Mouse (Mus musculus): ENCODE measurements around the gene Mrm2. TPM values are rescaled to one million over a fixed set of nuclear protein-coding genes. Genes with fewer than 3 reads are reported as not detected.

Gene Mrm2
- total RNA-seq, 2 experiments from 2014 or later, result 8.5 to 9.8 TPM

- no peak for DNase-seq (ENCODE audit: extremely low spot score in 1 of 2, low spot score in 1 of 2)
Measured at GRCm38 (mm10) chr5:140346050-140346449, 14.4 kb upstream of the Mrm2 start.

- no peak for DNase-seq (ENCODE audit: extremely low spot score in 1 of 2, low spot score in 1 of 2)
Measured at GRCm38 (mm10) chr5:140345244-140345643, 13.5 kb upstream of the Mrm2 start.

- no peak for DNase-seq (ENCODE audit: extremely low spot score in 1 of 2, low spot score in 1 of 2)
Measured at GRCm38 (mm10) chr5:140342880-140343279, 11.2 kb upstream of the Mrm2 start.

GRCm38 (mm10) chr5:140339836-140340235 is 8.1 kb upstream of the Mrm2 start:
- DNase-seq (ENCODE audit: extremely low spot score in 1 of 2, low spot score in 1 of 2), result no peak

- DNase-seq (ENCODE audit: extremely low spot score in 1 of 2, low spot score in 1 of 2), result no peak
Measured at GRCm38 (mm10) chr5:140338779-140339178, 7.1 kb upstream of the Mrm2 start.

- peak in 1 of 2 experiments; percentile 58 for DNase-seq (ENCODE audit: extremely low spot score in 1 of 2, low spot score in 1 of 2)
Measured at GRCm38 (mm10) chr5:140336680-140337079, 5.0 kb upstream of the Mrm2 start.

- no peak for DNase-seq (ENCODE audit: extremely low spot score in 1 of 2, low spot score in 1 of 2)
Measured at GRCm38 (mm10) chr5:140333631-140334030, 1.9 kb upstream of the Mrm2 start.

GRCm38 (mm10) chr5:140332519-140332918 is 821 bp upstream of the Mrm2 start:
- no peak for DNase-seq (ENCODE audit: extremely low spot score in 1 of 2, low spot score in 1 of 2)

GRCm38 (mm10) chr5:140324058-140324457 is 7.6 kb downstream of the Mrm2 start:
- no peak for DNase-seq (ENCODE audit: extremely low spot score in 1 of 2, low spot score in 1 of 2)

GRCm38 (mm10) chr5:140321756-140322575 is 9.7 kb downstream of the Mrm2 start:
- DNase-seq (ENCODE audit: extremely low spot score in 1 of 2, low spot score in 1 of 2), result no peak

- DNase-seq (ENCODE audit: extremely low spot score in 1 of 2, low spot score in 1 of 2), result peak; percentile 83 to 84
Measured at GRCm38 (mm10) chr5:140321042-140321755, 10.5 kb downstream of the Mrm2 start, which contains the start of the genes Mad1l1 and Nudt1. Gene Mad1l1, minus strand, starts transcription at chr5:140321552. Gene Nudt1, plus strand, starts transcription at chr5:140321656.

GRCm38 (mm10) chr5:140316716-140317115 is 15.0 kb downstream of the Mrm2 start:
- no peak for DNase-seq (ENCODE audit: extremely low spot score in 1 of 2, low spot score in 1 of 2)

GRCm38 (mm10) chr5:140307602-140308001 is 24.1 kb downstream of the Mrm2 start:
- no peak for DNase-seq (ENCODE audit: extremely low spot score in 1 of 2, low spot score in 1 of 2)

GRCm38 (mm10) chr5:140306016-140306415 is 25.7 kb downstream of the Mrm2 start:
- DNase-seq (ENCODE audit: extremely low spot score in 1 of 2, low spot score in 1 of 2), result no peak

- no peak for DNase-seq (ENCODE audit: extremely low spot score in 1 of 2, low spot score in 1 of 2)
Measured at GRCm38 (mm10) chr5:140298291-140298690, 33.4 kb downstream of the Mrm2 start.

GRCm38 (mm10) chr5:140292152-140292551 is 39.5 kb downstream of the Mrm2 start:
- peak; percentile 30 to 66 for DNase-seq (ENCODE audit: extremely low spot score in 1 of 2, low spot score in 1 of 2)

GRCm38 (mm10) chr5:140289161-140289560 is 42.5 kb downstream of the Mrm2 start:
- no peak for DNase-seq (ENCODE audit: extremely low spot score in 1 of 2, low spot score in 1 of 2)

- DNase-seq (ENCODE audit: extremely low spot score in 1 of 2, low spot score in 1 of 2), result no peak
Measured at GRCm38 (mm10) chr5:140288287-140288686, 43.4 kb downstream of the Mrm2 start.

- no peak for DNase-seq (ENCODE audit: extremely low spot score in 1 of 2, low spot score in 1 of 2)
Measured at GRCm38 (mm10) chr5:140284761-140285160, 46.9 kb downstream of the Mrm2 start.

GRCm38 (mm10) chr5:140284011-140284410 is 47.7 kb downstream of the Mrm2 start:
- DNase-seq (ENCODE audit: extremely low spot score in 1 of 2, low spot score in 1 of 2), result no peak

GRCm38 (mm10) chr5:140282900-140283299 is 48.8 kb downstream of the Mrm2 start:
- DNase-seq (ENCODE audit: extremely low spot score in 1 of 2, low spot score in 1 of 2), result no peak

All from layer of hippocampus, postnatal 25 days (tissue).